Mouse (Mus musculus) skeletal muscle tissue, postnatal 0 days (tissue): ENCODE measurements around the gene Hoxa6. TPM values are rescaled to one million over a fixed set of nuclear protein-coding genes. Genes with fewer than 3 reads are reported as not detected.
A peak's percentile ranks its signal among the peaks of the same experiment; 100 is the strongest.

Experiments
- microRNA counts: library from miRNA; unstranded; fragments of <30 nt; microRNA quantifications from one replicate; lab custom pipeline; 2015
- microRNA-seq, 2 experiments: library from miRNA; unstranded; fragments of <30 nt; microRNA quantifications; one replicate each; pipeline ENCODE4; 2016
- polyA plus RNA-seq: library from polyadenylated mRNA; unstranded; fragments of >200 nt; fragmentation: Nextera tagmentation; extraction: Ambion mirVana; gene quantifications from 2 replicates; pipeline ENCODE4 v1.2.1, GENCODE M21; 2015

The Hoxa6 gene
- polyA plus RNA-seq: 1.7 and 1.9 TPM in 2 replicates

DNA sequence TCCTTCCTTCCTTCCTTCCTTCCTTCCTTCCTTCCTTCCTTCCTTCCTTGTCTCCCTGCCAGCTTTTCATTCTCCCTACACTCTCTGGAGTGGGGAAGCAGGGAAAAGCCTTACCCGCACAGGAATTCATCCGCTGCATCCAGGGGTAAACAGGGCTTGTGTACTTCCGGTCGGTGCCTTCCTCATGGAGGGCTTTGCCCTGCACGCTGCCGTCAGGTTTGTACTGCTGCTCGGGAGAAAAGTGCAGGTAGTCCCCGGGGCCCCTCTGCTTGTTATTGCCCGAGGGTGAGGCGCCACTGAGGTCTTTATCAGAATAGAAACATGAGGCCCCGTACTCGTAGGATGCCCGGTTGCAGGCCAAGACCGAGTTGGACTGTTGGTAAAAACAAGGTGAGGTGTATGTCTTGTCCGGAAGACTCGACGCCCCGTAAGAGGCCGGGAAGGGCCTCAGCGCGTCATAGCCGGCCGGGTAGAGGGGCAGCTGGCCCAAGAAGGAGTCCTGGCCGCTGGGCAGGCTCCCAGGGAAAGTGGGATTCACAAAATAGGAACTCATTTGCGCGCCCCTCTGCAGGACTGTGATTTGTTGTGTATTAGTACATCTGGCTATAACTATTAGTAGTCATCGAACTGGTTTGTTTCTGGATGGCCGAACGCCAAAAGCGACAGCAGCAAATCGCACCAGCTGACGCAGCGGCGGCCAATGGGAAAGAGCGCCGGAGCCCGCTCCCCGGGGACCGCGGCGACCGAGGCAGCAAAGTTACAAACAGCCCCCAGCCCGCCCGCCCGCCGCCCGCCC is at the start of gene Hoxa6:
TSS of gene Hoxa6 (minus strand) at position 651 of the 796 bp plus-strand sequence.

GRCm38 (mm10) chr6:52245757-52246142 is 37.2 kb upstream of the Hoxa6 start, which contains the start of gene Hoxa11:
TSS of gene Hoxa11 (minus strand) at chr6:52245810.

GRCm38 (mm10) chr6:52240389-52241000 is 32.0 kb upstream of the Hoxa6 start, which contains the start of gene Hoxa10:
TSS of gene Hoxa10 (minus strand) at chr6:52240854.

GRCm38 (mm10) chr6:52230516-52231165 is 22.1 kb upstream of the Hoxa6 start, which contains the start of gene Hoxa9:
TSS of gene Hoxa9 (minus strand) at chr6:52231089.

DNA sequence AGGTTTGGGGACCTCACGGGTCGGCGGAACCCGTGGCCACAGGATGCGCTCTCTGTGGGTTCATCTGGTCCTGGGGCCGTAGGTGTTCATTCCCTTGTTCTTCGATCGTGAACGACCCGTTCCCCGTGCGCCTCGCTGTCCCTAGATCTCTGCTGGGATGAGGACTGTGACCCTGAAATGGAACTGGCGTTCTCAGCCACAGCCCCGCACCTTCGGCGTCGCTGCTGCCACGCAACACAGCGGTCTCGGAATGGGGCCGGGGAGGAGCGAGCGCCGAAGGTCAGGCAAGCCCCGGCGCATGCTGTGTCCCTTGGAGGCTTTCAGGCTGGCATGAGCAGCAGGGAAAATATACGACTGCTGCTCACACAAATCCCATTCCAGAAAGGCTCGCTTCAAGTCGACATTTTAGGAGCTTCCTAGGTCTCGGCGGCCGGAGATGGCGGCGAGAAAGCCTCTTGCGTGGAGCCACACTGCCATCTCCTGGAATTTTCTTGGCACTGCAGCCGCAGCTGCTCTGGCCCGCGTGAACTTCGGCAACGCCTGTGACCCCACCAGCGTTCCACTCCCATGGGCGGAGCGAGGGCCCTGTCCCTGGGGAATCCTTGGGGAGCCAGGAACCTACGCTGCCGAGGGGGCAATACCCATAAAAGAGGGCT is 12.9 kb upstream of the Hoxa6 start, which contains the start of gene Hoxa7:
TSS of gene Hoxa7 (minus strand) at position 518 of the 656 bp plus-strand sequence.

DNA sequence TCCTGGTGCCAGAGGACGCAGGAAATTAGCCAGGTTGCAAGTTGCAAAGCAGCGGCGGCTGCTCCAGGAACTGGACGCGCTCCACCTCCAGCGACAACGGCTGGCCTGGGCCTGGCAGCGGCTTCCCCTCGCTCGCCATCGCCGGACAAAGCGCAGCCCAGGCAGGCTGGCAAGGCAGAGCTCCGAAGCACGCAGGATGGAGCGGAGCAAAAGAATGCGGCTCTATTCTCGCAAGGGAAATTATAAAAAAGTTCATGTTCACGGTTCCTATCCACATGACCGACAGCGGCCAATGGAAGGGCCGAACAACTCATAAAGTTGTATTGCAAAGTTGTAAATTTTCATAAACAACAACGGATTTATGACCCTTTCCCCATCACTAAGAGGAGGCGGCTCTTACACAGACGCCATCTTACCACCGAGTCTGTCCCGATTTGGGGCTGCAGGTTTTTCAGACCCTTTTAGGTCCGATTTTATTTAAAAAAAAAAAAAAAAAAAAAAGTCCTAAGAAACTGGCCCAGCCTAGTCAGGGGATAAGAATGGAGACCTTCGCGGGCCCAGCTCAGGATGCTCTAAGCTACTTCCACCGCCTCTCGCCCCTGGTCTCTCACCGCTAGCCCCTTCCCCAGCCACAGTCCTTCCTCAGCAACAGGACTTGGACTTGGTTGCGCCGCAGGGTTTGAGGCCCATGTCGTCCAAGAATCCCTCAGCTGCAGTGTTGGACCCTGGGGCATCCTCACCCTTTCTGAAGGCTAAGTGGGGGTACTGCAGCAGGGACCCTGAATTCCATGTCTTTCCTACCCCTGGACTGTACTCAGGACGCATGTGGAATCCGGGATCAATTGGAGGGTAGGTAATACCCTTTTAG is 4.8 kb upstream of the Hoxa6 start, which contains the start of the genes Hoxa3 and Gm28308:
TSS of gene Hoxa3 (minus strand) at position 218 of the 868 bp plus-strand sequence.
TSS of gene Gm28308 (minus strand) at position 221 of the 868 bp plus-strand sequence.

GRCm38 (mm10) chr6:52204050-52204752 is 4.3 kb downstream of the Hoxa6 start, which contains the start of gene Hoxa5:
TSS of gene Hoxa5 (minus strand) at chr6:52204587.

DNA sequence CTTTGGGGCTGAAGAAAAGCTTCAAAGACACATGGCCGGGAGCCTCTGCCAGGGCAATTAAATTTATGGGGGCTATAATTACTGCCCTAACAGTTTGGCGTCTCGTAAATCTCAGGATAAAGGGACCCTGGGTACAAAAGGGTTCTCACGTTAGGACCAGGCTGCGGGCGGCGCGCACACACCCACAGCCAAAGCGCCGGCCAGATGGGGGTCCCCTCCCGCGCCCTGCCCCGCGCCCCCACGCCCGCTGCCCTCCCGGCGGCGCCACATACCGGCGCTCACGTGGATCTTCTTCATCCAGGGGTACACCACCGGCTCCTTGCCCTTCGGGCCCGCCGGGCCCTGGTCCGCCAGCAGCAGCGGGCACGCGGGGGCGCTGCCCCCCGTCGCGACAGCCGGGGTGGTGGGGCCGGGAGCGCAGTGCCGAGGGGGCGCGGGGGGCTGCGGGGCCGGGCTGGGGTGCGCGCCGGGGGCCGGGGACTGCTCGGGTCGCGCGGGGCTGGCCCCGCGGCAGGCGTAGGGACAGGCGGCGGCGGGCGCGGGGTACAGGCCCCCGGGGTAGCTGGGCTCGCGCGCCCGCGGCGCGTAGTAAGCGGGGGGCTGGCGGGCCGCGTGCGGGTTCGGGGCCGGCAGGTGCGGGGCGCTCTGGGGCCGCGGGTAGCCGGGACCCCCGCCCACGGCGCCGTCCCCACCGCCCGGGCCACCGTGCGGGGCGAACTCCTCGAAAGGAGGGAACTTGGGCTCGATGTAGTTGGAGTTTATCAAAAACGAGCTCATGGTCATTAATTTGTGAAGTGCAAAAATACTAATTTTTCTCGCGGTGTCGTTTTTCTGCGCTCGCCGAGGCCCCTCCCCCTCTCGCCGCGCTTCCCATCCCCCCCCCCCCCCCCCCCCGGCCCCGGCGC is 17.4 kb downstream of the Hoxa6 start, which contains the start of gene Hoxa4:
TSS of gene Hoxa4 (minus strand) at position 848 of the 905 bp plus-strand sequence.

DNA sequence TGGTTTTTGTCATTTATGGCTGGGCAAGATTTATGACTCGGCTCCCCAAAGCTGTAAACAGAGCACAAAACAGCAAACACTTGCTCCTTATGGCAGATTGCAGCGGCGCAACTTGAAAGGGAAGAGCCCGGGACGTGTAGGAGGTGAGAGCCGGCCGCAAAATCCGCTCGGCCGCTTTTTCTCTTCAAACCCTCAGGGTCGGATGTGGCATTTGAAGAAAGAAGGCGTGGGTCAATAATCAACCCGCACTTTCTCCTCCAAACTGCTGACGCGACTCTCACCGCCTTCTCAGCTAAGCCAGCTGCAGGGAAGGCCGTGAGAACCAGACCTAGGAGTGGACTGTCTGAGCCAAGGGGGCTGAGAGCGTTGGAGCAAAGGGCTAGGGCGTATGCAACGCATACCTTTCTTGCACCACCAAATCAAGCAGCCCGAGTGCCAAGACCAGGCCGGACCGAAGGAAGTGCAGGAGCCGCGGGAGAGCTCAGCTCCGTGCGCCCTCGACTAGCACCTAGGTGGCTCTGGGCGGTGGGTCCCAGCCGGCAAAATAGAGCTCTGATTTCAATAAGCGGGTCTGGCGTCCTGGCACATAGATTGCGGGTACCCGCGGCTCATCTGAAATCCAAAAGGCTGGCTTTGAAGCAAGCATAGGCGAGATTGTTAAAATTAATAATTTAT is 31.3 kb downstream of the Hoxa6 start, which contains the start of gene 5730596B20Rik:
TSS of gene 5730596B20Rik (plus strand) at position 438 of the 675 bp plus-strand sequence.

GRCm38 (mm10) chr6:52164626-52165440 is 43.7 kb downstream of the Hoxa6 start, which contains the start of gene Hoxa2:
TSS of gene Hoxa2 (minus strand) at chr6:52164831.

DNA sequence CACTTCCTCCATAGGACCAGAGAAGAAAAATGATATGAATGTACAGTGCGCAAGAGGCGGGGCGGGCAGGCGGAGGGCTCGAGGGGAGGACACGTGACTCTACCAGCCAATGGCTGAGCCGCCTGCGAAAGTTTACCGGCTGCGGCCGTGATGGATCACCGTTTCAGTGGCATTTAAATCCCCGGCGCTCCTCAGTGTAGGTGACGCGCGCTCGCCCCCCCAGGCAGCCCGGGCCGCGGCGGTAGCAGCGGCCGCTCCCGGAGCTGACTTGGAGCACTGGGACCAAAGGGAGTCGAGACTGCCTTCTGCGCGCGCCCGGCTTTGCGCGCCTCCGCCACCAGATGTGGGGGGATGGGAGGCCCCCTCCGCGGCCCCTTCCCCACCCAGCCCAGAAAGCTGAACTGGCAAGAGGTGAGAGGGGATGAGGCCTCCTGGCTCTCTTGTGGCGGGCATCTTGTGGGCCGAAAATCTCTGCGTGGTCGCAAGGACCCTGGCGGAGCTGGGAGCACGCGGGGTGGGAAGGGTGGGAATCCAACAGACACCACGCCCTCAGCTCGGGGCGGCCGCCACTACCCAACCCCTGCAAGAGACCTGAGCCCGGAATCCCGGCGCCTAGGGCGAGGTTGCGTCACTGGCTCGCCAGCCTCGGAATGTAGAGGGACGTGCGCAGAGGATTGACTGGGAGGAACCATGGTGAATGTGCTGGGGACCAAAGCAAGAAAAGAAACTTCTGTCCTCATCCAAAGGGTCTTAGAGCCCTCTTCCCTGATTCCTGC is 50.1 kb downstream of the Hoxa6 start, which contains the start of gene Hoxa1:
TSS of gene Hoxa1 (minus strand) at position 42 of the 776 bp plus-strand sequence.

MicroRNAs within 50 kb of the gene (microRNA counts, 519-probe panel; counts per million panel counts)
- microRNA mmu-miR-196b (lab: Ali Mortazavi, UCI): 5,701 counts per million, percentile 90 among the panel's probes with 10 or more counts

Small RNA genes lying within 50 kb of the gene (microRNA-seq; reads per million reads assigned to microRNA genes)
- gene Mir196b: 8,273 to 10,920 reads per million in 2 experiments

Other genes starting within 250 kb of the Hoxa6 start
- 14.3 and 18.0 TPM in 2 replicates for gene Skap2, start 196.2 kb downstream of the Hoxa6 start, polyA plus RNA-seq
- gene Hoxa1, start 50.4 kb downstream of the Hoxa6 start, polyA plus RNA-seq: 0.59 and 0.88 TPM in 2 replicates
- gene Hoxa2, start 43.9 kb downstream of the Hoxa6 start, polyA plus RNA-seq: 0.46 and 1.1 TPM in 2 replicates
- 0.10 and 0.27 TPM in 2 replicates for gene 5730596B20Rik, start 31.2 kb downstream of the Hoxa6 start, polyA plus RNA-seq
- gene Hoxa4, start 17.0 kb downstream of the Hoxa6 start, polyA plus RNA-seq: 3.7 and 5.5 TPM in 2 replicates
- gene Hoxa5, start 4.1 kb downstream of the Hoxa6 start, polyA plus RNA-seq: 3.1 and 3.6 TPM in 2 replicates
- gene Hoxa3, start 4.6 kb upstream of the Hoxa6 start, polyA plus RNA-seq: 1.3 TPM in 2 replicates
- gene Gm28308, start 4.6 kb upstream of the Hoxa6 start, polyA plus RNA-seq: not detected in 2 replicates
- 26.9 and 27.8 TPM in 2 replicates for gene Hoxa7, start 13.1 kb upstream of the Hoxa6 start, polyA plus RNA-seq
- gene Hoxa9, start 22.4 kb upstream of the Hoxa6 start, polyA plus RNA-seq: 20.2 and 20.6 TPM in 2 replicates
- gene Hoxa10, start 32.1 kb upstream of the Hoxa6 start, polyA plus RNA-seq: 40.5 and 46.6 TPM in 2 replicates
- gene Hoxa11, start 37.1 kb upstream of the Hoxa6 start, polyA plus RNA-seq: 1.4 and 3.7 TPM in 2 replicates
- 0.05 TPM in 1 of 2 replicates, not detected in the other for gene Hoxa13, start 52.2 kb upstream of the Hoxa6 start, polyA plus RNA-seq
- gene Evx1, start 104.8 kb upstream of the Hoxa6 start, polyA plus RNA-seq: not detected in 2 replicates